In the genomic region with DNA sequence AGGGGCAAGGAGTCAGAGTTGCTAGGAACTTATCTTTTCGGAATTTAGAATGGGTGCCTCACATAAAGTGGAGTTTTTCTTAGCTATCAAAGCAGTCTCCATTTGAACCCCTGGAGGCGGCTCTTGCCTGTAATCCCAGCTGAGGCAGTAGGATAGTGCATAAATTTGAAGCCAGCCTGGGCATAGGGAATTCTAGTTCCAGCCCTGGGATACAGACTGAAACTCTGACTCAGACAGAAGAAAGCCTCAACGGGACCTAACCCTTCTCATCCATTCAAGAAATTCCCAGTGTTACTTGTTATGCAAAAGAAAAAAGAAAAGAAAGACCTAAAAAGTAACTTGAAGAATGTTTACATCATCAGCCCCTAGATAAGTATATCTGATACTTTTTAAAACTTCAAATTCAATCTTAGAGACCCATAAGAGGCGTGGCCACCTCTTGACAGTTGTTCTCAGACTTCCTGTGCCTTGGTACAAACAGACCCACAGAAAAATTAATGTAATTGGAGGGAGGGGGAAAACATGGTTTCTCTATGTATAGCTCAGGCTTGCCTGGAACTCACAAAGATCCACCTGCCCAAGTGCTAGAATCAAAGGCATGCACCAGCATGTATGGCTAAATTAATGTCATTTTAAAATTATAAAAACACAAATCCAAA, we compare ENCODE assay signal across 8 mouse cellular contexts. TPM values are rescaled to one million over a fixed set of nuclear protein-coding genes. Genes with fewer than 3 reads are reported as not detected.
A peak's percentile ranks its signal among the peaks of the same experiment; 100 is the strongest.
DNase-seq lines count a peak whose midpoint lies in the region; ATAC-seq lines count a peak whose summit lies in the region.

No protein-coding gene starts in this region.

- DNase-seq in lung, adult 18-20 months: no peak
- peak; percentile 18 to 26 for DNase-seq in cerebellum, postnatal 10 days
- no peak for DNase-seq in left cerebral cortex, adult 18-20 months (ENCODE audit: low spot score in 2 of 2)

- ATAC-seq in lung, embryonic 15.5 days (ENCODE audit: borderline replicate concordance, extremely low read depth, low FRiP score, low TSS enrichment): no peak
- no peak for ATAC-seq in heart, embryonic 11.5 days (replicated peaks; ENCODE audit: insufficient number of reproducible peaks, low FRiP score, low TSS enrichment)
- no peak for ATAC-seq in kidney, embryonic 15.5 days (replicated peaks; ENCODE audit: low FRiP score)
- no peak for ATAC-seq in midbrain, embryonic 15.5 days (replicated peaks)
- no peak for ATAC-seq in monocyte, adult 5-6 weeks (replicated peaks; ENCODE audit: insufficient number of reproducible peaks, low FRiP score, low TSS enrichment, poor library complexity, severe bottlenecking)

- H3K27me3 ChIP-seq in lung, embryonic 15.5 days: no peaks in the 10 kb centered on the region
- no peaks in the 10 kb centered on the region for H3K27me3 ChIP-seq in heart, embryonic 11.5 days (ENCODE audit: control insufficient read depth, insufficient read depth, low read length)
- no peaks in the 10 kb centered on the region for H3K27me3 ChIP-seq in kidney, embryonic 15.5 days
- H3K27me3 ChIP-seq in midbrain, embryonic 15.5 days (replicated peaks): no peaks in the 10 kb centered on the region

- H3K27ac ChIP-seq in lung, embryonic 15.5 days: peak overlapping the region; percentile 92
- peak overlapping the region; percentile 97 for H3K27ac ChIP-seq in heart, embryonic 11.5 days (ENCODE audit: low read depth, low read length)
- H3K27ac ChIP-seq in kidney, embryonic 15.5 days: peak overlapping the region; percentile 94
- peak overlapping the region; percentile 87 for H3K27ac ChIP-seq in midbrain, embryonic 15.5 days

- peak overlapping the region; percentile 80 for H3K4me2 ChIP-seq in lung, embryonic 15.5 days
- H3K4me2 ChIP-seq in heart, embryonic 11.5 days: peak overlapping the region; percentile 83
- peak overlapping the region; percentile 88 for H3K4me2 ChIP-seq in kidney, embryonic 15.5 days
- peak overlapping the region; percentile 91 for H3K4me2 ChIP-seq in midbrain, embryonic 15.5 days

- no peaks in the 10 kb centered on the region for H3K9me3 ChIP-seq in lung, embryonic 15.5 days
- no peaks in the 10 kb centered on the region for H3K9me3 ChIP-seq in heart, embryonic 11.5 days (replicated peaks; ENCODE audit: control insufficient read depth, low read length)
- no peaks in the 10 kb centered on the region for H3K9me3 ChIP-seq in kidney, embryonic 15.5 days (replicated peaks)
- H3K9me3 ChIP-seq in midbrain, embryonic 15.5 days: no peaks in the 10 kb centered on the region

- H3K4me1 ChIP-seq in lung, embryonic 15.5 days: peaks cover 20% of the 10 kb centered on the region
- peaks cover 8% of the 10 kb centered on the region; the same call in 1 of the 2 replicates for H3K4me1 ChIP-seq in heart, embryonic 11.5 days (ENCODE audit: control insufficient read depth, insufficient read depth, low read length)
- peaks cover 22% of the 10 kb centered on the region for H3K4me1 ChIP-seq in kidney, embryonic 15.5 days
- H3K4me1 ChIP-seq in midbrain, embryonic 15.5 days: peaks cover 18% of the 10 kb centered on the region

- H3K36me3 ChIP-seq in lung, embryonic 15.5 days: no peaks in the 10 kb centered on the region
- H3K36me3 ChIP-seq in heart, embryonic 11.5 days (ENCODE audit: control insufficient read depth, insufficient read depth, low read length): no peaks in the 10 kb centered on the region
- H3K36me3 ChIP-seq in kidney, embryonic 15.5 days: no peaks in the 10 kb centered on the region
- no peaks in the 10 kb centered on the region for H3K36me3 ChIP-seq in midbrain, embryonic 15.5 days (replicated peaks)

- WGBS in lung, embryonic 15.5 days: 15% methylated on average over 4 of the region's 4 CpGs
- 18% methylated on average over 4 of the region's 4 CpGs for WGBS in heart, embryonic 11.5 days (ENCODE audit: insufficient replicate concordance)
- whole genome bisulfite sequencing in kidney, embryonic 15.5 days: 18% methylated on average over 4 of the region's 4 CpGs
- 26% methylated on average over 4 of the region's 4 CpGs for WGBS in midbrain, embryonic 15.5 days

- H3K4me3 ChIP-seq in lung, embryonic 15.5 days: peak overlapping the region; percentile 70
- peak overlapping the region; percentile 88 for H3K4me3 ChIP-seq in heart, embryonic 11.5 days (ENCODE audit: low read depth, low read length)
- peak overlapping the region; percentile 97 for H3K4me3 ChIP-seq in kidney, embryonic 15.5 days (replicated peaks)
- H3K4me3 ChIP-seq in midbrain, embryonic 15.5 days: peak overlapping the region; percentile 94

- H3K9ac ChIP-seq in lung, embryonic 15.5 days: peak overlapping the region; percentile 70
- H3K9ac ChIP-seq in heart, embryonic 11.5 days (ENCODE audit: low read depth, low read length): peak overlapping the region; percentile 82
- peak overlapping the region; percentile 86 for H3K9ac ChIP-seq in kidney, embryonic 15.5 days
- H3K9ac ChIP-seq in midbrain, embryonic 15.5 days: peak overlapping the region; percentile 85

RNA-seq across cellular contexts. Expression of a gene that starts 1.2 kb away (rescaled TPM):
- 59.1 and 61.8 TPM in 2 replicates for polyA plus RNA-seq in lung, embryonic 15.5 days (2015; fragmentation: Nextera tagmentation; extraction: Ambion mirVana)
- polyA plus RNA-seq in heart, embryonic 11.5 days (2014; fragmentation: Nextera tagmentation; extraction: Ambion mirVana): 54.4 and 58.4 TPM in 2 replicates
- polyA plus RNA-seq in kidney, embryonic 15.5 days (2015; fragmentation: Nextera tagmentation; extraction: Ambion mirVana): 58.3 and 60.5 TPM in 2 replicates
- 61.4 and 63.0 TPM in 2 replicates for polyA plus RNA-seq in midbrain, embryonic 15.5 days (2015; fragmentation: Nextera tagmentation; extraction: Ambion mirVana)
- total RNA-seq in left cerebral cortex, adult 18-20 months (2021): 10 to 100 TPM; 53.9 to 54.6 TPM
- 50.1 to 70.9 TPM (median 70.8 TPM) in 3 replicates for total RNA-seq in monocyte, adult 5-6 weeks (2017)

RNA-seq across cellular contexts. Expression of a gene that starts 47.3 kb away (rescaled TPM):
- polyA plus RNA-seq in lung, embryonic 15.5 days (2015; fragmentation: Nextera tagmentation; extraction: Ambion mirVana): 77.2 and 77.9 TPM in 2 replicates
- 60.4 and 64.4 TPM in 2 replicates for polyA plus RNA-seq in heart, embryonic 11.5 days (2014; fragmentation: Nextera tagmentation; extraction: Ambion mirVana)
- 65.2 and 65.3 TPM in 2 replicates for polyA plus RNA-seq in kidney, embryonic 15.5 days (2015; fragmentation: Nextera tagmentation; extraction: Ambion mirVana)
- 123 and 128 TPM in 2 replicates for polyA plus RNA-seq in midbrain, embryonic 15.5 days (2015; fragmentation: Nextera tagmentation; extraction: Ambion mirVana)
- total RNA-seq in left cerebral cortex, adult 18-20 months (2021): 10 to 100 TPM; 92.1 to 93.9 TPM
- 56.7 to 93.5 TPM (median 62.8 TPM) in 3 replicates for total RNA-seq in monocyte, adult 5-6 weeks (2017)

Comparison
In these comparisons a context has a peak if more than half of its experiments do, and no peak if none do; other contexts are left out.
1. DNase-seq: peak in cerebellum, postnatal 10 days (2 of 2); none in lung, adult 18-20 months (0 of 2) and left cerebral cortex, adult 18-20 months (0 of 2).
2. Peak in every context shown above with its lines, with median percentiles within 50 percentile points of each other: H3K27ac ChIP-seq, H3K4me2 ChIP-seq, H3K4me3 ChIP-seq and H3K9ac ChIP-seq.